Mouse (Mus musculus) ES-E14 (cell line): ENCODE data around the gene Ankrd36.

Source experiments
- CHD2 ChIP-seq: IDR thresholded peaks from 2 replicates; pipeline ENCODE4 v1.6.1; 2014; ENCODE audit warnings: mild to moderate bottlenecking, low read depth, low read length, inconsistent platforms
- HCFC1 ChIP-seq: IDR thresholded peaks from 2 replicates; pipeline ENCODE4 v1.6.1; 2012; ENCODE audit warnings: low read length, inconsistent platforms, borderline replicate concordance; ENCODE audit not compliant: insufficient read depth
- MAFK ChIP-seq: IDR thresholded peaks from 2 replicates; pipeline ENCODE4 v1.6.1; 2014; ENCODE audit warnings: mild to moderate bottlenecking, low read depth, low read length, inconsistent platforms; ENCODE audit not compliant: insufficient read depth
- ZC3H11A ChIP-seq: IDR thresholded peaks from 2 replicates; pipeline ENCODE4 v1.6.1; 2012; ENCODE audit warnings: low read depth, mild to moderate bottlenecking, inconsistent platforms, low read length, borderline replicate concordance
- ZNF384 ChIP-seq: IDR thresholded peaks from 2 replicates; pipeline ENCODE4 v1.6.1; 2012; ENCODE audit warnings: low read depth, low read length, inconsistent platforms

DNA sequence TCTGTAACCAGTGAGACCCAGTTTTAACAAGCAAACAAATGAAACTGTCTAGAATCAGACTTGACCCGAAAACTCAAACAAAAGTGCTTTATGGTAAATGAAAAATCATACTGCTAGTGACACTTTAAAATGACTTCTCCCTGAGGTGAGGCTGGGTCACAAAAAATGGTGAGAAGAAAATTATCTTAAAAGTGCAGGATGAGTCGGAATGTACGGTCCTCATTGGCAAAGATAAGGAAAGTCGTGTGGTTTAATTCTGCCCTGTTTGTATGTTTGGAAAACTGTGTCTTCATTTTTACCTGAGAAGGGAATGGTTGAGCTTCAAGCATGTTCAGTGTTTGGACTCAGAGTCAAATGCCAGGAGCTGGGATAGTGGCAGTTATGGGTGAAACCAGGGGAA is 2.4 kb downstream of the Ankrd36 start:
- TF ChIP-seq CHD2, result no peak
- no peak for TF ChIP-seq HCFC1
- no peak for TF ChIP-seq ZNF384
- no peak for TF ChIP-seq MAFK
- no peak for TF ChIP-seq ZC3H11A
